Mouse (Mus musculus): ENCODE measurements around the gene Clcnkb. TPM values are rescaled to one million over a fixed set of nuclear protein-coding genes. Genes with fewer than 3 reads are reported as not detected.

The Clcnkb gene
- polyA plus RNA-seq, 1 experiment from 2014 or later: not detected

GRCm38 (mm10) chr4:141430997-141431396, 15.2 kb upstream of the Clcnkb start:
- Histone ChIP-seq H3K36me3 (no peaks in the 10 kb centered on the region), H3K9me3 (no peaks in the 10 kb centered on the region), H3K9ac (no peak overlapping the region), H3K4me3 (no peak overlapping the region), H3K27me3 (peaks cover 15% of the 10 kb centered on the region), H3K4me1 (replicated peaks) (peaks cover 5% of the 10 kb centered on the region), H3K27ac (no peak overlapping the region), H3K4me2 (no peak overlapping the region)
- ATAC-seq (ENCODE audit: low FRiP score): no peak
- WGBS: 49% methylated on average over 9 of the region's 9 CpGs

GRCm38 (mm10) chr4:141429847-141430246, 14.0 kb upstream of the Clcnkb start:
- Histone ChIP-seq H3K27ac (no peak overlapping the region), H3K4me3 (no peak overlapping the region), H3K4me2 (no peak overlapping the region), H3K9ac (no peak overlapping the region), H3K9me3 (no peaks in the 10 kb centered on the region), H3K36me3 (no peaks in the 10 kb centered on the region), H3K4me1 (replicated peaks) (peaks cover 17% of the 10 kb centered on the region), H3K27me3 (peaks cover 17% of the 10 kb centered on the region)
- 49% methylated on average over 9 of the region's 9 CpGs for WGBS
- no peak for ATAC-seq (ENCODE audit: low FRiP score)

DNA sequence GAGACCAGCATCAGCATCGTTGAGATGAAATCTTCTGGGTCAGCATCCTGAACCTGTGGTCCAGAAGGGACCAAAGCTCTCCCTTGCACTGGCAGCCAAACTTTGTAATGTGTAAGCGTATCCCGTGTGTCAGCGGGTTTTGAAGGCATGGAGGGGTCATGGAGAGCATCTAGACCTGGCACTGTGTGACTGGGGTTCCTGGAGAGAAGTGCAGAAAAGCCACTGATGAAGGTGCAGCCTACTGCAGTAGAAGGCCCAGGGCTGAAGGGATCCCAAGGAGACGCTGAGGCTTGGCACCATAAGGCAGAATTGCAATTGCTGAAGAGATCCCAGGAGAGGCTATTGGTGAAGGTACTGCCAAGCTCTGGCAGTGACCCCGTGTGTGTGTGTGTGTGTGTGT, 13.6 kb upstream of the Clcnkb start:
- 75% methylated on average over 6 of the region's 6 CpGs for WGBS
- H3K9me3 ChIP-seq: no peaks in the 10 kb centered on the region
- H3K4me1 ChIP-seq (replicated peaks): peaks cover 18% of the 10 kb centered on the region
- no peak for ATAC-seq (ENCODE audit: low FRiP score)
- H3K4me3 ChIP-seq: no peak overlapping the region
- no peak overlapping the region for H3K4me2 ChIP-seq
- no peak overlapping the region for H3K27ac ChIP-seq
- peaks cover 20% of the 10 kb centered on the region for H3K27me3 ChIP-seq
- no peaks in the 10 kb centered on the region for H3K36me3 ChIP-seq
- no peak overlapping the region for H3K9ac ChIP-seq

- peaks cover 18% of the 10 kb centered on the region for H3K4me1 ChIP-seq (replicated peaks)
- H3K9me3 ChIP-seq: no peaks in the 10 kb centered on the region
- H3K4me3 ChIP-seq: no peak overlapping the region
- no peaks in the 10 kb centered on the region for H3K36me3 ChIP-seq
- H3K27me3 ChIP-seq: peaks cover 31% of the 10 kb centered on the region
- no peak for ATAC-seq (ENCODE audit: low FRiP score)
- H3K9ac ChIP-seq: no peak overlapping the region
- WGBS: 83% methylated on average over 13 of the region's 13 CpGs
- no peak overlapping the region for H3K4me2 ChIP-seq
- no peak overlapping the region for H3K27ac ChIP-seq
Measured at GRCm38 (mm10) chr4:141427921-141428320, 12.1 kb upstream of the Clcnkb start.

DNA sequence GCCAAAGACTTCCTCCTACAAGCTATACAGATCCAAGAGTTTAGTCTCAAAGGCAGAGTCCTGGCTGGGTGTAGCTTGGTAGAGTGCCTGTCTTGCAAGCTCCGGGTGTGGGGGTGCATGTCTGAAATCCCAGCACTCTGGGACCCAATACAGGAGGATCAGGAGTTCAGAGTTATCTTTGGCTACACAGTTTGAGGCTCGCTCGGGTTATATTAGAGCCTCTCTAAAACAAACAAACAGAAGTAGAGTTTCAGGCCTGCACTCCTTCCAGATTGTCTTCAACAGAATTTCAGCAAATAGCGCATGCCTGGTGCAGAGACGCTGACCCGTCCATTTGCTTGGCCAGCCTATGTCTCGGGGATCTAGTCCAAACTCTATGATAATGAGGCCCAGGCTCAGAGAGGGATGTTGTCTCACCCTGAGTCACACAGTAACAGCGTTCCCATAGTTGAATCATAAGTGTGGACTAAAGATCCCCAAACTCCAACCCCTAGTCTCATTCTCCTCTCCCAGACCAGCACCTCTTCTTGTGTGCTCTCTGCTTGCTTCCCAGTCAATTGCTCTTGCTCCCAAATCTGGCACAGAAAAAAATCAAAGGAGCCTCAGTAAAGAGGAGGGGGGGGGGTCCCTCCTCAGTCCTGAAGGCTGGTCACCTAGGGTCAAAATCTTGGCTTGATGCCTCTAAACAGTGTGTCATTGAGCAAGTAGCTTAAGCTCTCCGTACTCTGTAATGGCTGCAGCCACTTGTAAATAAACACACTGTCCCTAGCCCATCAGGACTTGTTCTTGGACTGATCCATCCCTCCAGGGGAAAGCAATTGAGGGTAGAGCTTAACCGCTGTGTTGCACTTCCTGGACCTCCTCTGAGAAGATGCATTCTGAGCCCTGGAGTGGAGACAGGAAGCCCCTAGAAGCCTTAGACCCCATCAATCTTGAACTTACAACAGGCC, 11.3 kb upstream of the Clcnkb start:
- no peaks in the 10 kb centered on the region for H3K36me3 ChIP-seq

GRCm38 (mm10) chr4:141425484-141426479, 10.0 kb upstream of the Clcnkb start:
- 6% methylated on average over 36 of the region's 36 CpGs for WGBS
- Histone ChIP-seq H3K27ac (no peak overlapping the region; the same call in 1 of the 2 replicates), H3K4me2 (peak overlapping the region; percentile 72), H3K36me3 (no peaks in the 10 kb centered on the region), H3K4me3 (peak overlapping the region; percentile 46), H3K4me1 (replicated peaks) (peaks cover 18% of the 10 kb centered on the region), H3K9me3 (no peaks in the 10 kb centered on the region), H3K9ac (peak overlapping the region; percentile 77), H3K27me3 (peaks cover 36% of the 10 kb centered on the region)
- peak; percentile 94 for ATAC-seq (ENCODE audit: low FRiP score)

More for the DNA sequence above, 11.3 kb upstream of the Clcnkb start:
- ATAC-seq (ENCODE audit: low FRiP score): no peak
- H3K27me3 ChIP-seq: peaks cover 36% of the 10 kb centered on the region
- H3K4me1 ChIP-seq (replicated peaks): peaks cover 18% of the 10 kb centered on the region
- no peak overlapping the region for H3K27ac ChIP-seq
- no peak overlapping the region; the same call in 1 of the 2 replicates for H3K4me2 ChIP-seq
- no peaks in the 10 kb centered on the region for H3K9me3 ChIP-seq
- H3K4me3 ChIP-seq: no peak overlapping the region
- 85% methylated on average over 10 of the region's 10 CpGs for WGBS
- H3K9ac ChIP-seq: no peak overlapping the region

GRCm38 (mm10) chr4:141423691-141424431, 8.0 kb upstream of the Clcnkb start:
- 90% methylated on average over 13 of the region's 13 CpGs for WGBS
- no peak overlapping the region for H3K27ac ChIP-seq

DNA sequence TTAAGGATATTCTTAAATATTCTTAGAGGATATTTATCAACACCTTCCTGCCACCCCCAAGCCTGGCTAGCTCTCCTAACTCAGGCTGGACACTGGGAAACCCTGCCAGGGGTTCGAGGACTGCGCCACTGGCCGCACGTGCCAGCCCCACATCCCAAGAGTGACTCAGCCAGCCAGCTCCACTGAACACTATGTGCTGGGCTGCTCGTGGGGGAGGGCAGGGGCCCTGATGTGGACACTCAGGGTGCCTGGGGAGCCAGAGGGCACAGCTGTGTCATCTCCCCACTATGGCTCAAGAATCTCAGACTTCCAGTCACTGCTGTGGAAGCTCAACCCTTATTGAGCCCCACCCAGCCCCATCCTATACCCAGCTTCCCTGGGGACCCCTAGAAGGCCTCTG, 7.5 kb upstream of the Clcnkb start:
- Histone ChIP-seq H3K27ac (no peak overlapping the region), H3K4me2 (no peak overlapping the region), H3K9me3 (no peaks in the 10 kb centered on the region), H3K27me3 (peaks cover 32% of the 10 kb centered on the region), H3K36me3 (no peaks in the 10 kb centered on the region), H3K4me1 (replicated peaks) (peaks cover 18% of the 10 kb centered on the region), H3K4me3 (no peak overlapping the region), H3K9ac (no peak overlapping the region)
- WGBS: 81% methylated on average over 5 of the region's 5 CpGs
- ATAC-seq (ENCODE audit: low FRiP score): no peak

More at GRCm38 (mm10) chr4:141423691-141424431, 8.0 kb upstream of the Clcnkb start:
- no peak overlapping the region for H3K4me2 ChIP-seq
- no peak overlapping the region for H3K9ac ChIP-seq
- no peaks in the 10 kb centered on the region for H3K36me3 ChIP-seq
- H3K4me1 ChIP-seq (replicated peaks): peaks cover 18% of the 10 kb centered on the region
- ATAC-seq (ENCODE audit: low FRiP score): no peak
- peaks cover 32% of the 10 kb centered on the region for H3K27me3 ChIP-seq
- no peak overlapping the region for H3K4me3 ChIP-seq
- H3K9me3 ChIP-seq: no peaks in the 10 kb centered on the region

- Histone ChIP-seq H3K4me2 (no peak overlapping the region), H3K9ac (no peak overlapping the region), H3K27me3 (peaks cover 32% of the 10 kb centered on the region), H3K36me3 (no peaks in the 10 kb centered on the region), H3K9me3 (no peaks in the 10 kb centered on the region), H3K27ac (no peak overlapping the region), H3K4me1 (replicated peaks) (peaks cover 18% of the 10 kb centered on the region), H3K4me3 (no peak overlapping the region)
- no peak for ATAC-seq (ENCODE audit: low FRiP score)
- WGBS: 89% methylated on average over 5 of the region's 5 CpGs
Measured at GRCm38 (mm10) chr4:141422841-141423240, 7.0 kb upstream of the Clcnkb start.

- peaks cover 21% of the 10 kb centered on the region for H3K27me3 ChIP-seq
- H3K9me3 ChIP-seq: no peaks in the 10 kb centered on the region
- no peak overlapping the region for H3K4me2 ChIP-seq
- no peak for ATAC-seq (ENCODE audit: low FRiP score)
- H3K9ac ChIP-seq: no peak overlapping the region
- no peak overlapping the region for H3K4me3 ChIP-seq
- 75% methylated on average over 14 of the region's 14 CpGs for WGBS
- H3K4me1 ChIP-seq (replicated peaks): peaks cover 17% of the 10 kb centered on the region
- no peaks in the 10 kb centered on the region for H3K36me3 ChIP-seq
- H3K27ac ChIP-seq: no peak overlapping the region
Measured at GRCm38 (mm10) chr4:141421423-141421822, 5.6 kb upstream of the Clcnkb start.

GRCm38 (mm10) chr4:141420886-141421285, 5.1 kb upstream of the Clcnkb start:
- no peak for ATAC-seq (ENCODE audit: low FRiP score)
- H3K4me3 ChIP-seq: no peak overlapping the region
- H3K4me1 ChIP-seq (replicated peaks): peaks cover 11% of the 10 kb centered on the region
- no peak overlapping the region for H3K27ac ChIP-seq
- H3K27me3 ChIP-seq: peaks cover 21% of the 10 kb centered on the region
- H3K9ac ChIP-seq: no peak overlapping the region
- no peaks in the 10 kb centered on the region for H3K9me3 ChIP-seq
- H3K4me2 ChIP-seq: no peak overlapping the region
- 59% methylated on average over 9 of the region's 9 CpGs for WGBS
- H3K36me3 ChIP-seq: no peaks in the 10 kb centered on the region

Measured in hindbrain, embryonic 13.5 days (tissue).